Mouse (Mus musculus): Measurements from ENCODE around the gene Cxcl2. TPM values are rescaled to one million over a fixed set of nuclear protein-coding genes. Genes with fewer than 3 reads are reported as not detected.

Cxcl2 gene
- polyA plus RNA-seq, 1 experiment from 2014 or later = not detected

DNA sequence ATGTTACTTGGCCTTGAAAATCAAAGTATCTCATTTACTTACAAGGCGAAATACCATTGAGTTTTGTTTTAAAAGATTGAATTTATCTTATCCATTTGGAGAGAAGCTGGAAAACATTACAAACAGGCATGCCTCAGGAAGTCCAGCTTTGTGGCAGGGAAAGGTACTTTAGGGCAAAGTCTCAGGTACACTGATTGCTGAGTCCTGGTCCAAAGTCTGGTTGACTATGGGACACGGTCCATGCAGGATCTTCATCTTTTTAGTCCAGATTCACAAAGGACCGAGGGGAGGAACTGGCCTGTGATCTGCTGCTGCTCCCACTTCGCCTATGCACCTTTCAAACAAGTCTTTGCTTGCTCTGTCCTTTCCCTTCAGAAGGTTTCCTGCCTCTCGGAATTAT lies 4.4 kb upstream of the Cxcl2 start:
- 87% methylated on average over 5 of the region's 5 CpGs for WGBS
- no peak for ATAC-seq (ENCODE audit: low FRiP score, low read depth)
- H3K27ac ChIP-seq (replicated peaks) = no peak overlapping the region
- H3K9ac ChIP-seq = no peak overlapping the region
- no peaks in the 10 kb centered on the region for H3K9me3 ChIP-seq
- H3K27me3 ChIP-seq = no peaks in the 10 kb centered on the region
- no peaks in the 10 kb centered on the region for H3K36me3 ChIP-seq
- peaks cover 14% of the 10 kb centered on the region for H3K4me1 ChIP-seq (replicated peaks)
- no peak overlapping the region for H3K4me2 ChIP-seq
- H3K4me3 ChIP-seq = no peak overlapping the region

DNA sequence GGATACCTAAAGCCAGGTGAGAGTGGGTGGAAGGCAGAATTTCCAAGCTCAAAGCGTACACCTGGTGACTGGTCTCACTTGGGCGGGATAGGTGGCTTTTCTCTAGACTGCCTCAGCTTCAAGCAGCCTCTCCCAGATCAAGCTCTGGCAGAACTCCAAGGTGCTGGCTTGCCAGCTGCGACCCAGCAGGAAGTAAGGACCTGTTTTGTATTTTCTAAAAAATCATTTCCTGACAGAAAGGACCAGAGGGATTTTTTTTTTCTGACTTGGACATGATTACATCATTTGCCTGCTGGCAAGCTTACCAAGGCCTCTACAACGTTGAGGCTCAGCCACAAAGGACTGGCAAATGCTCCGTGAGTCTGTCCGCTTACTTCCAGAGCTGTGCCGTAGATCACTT lies 3.5 kb upstream of the Cxcl2 start:
- no peaks in the 10 kb centered on the region for H3K9me3 ChIP-seq
- H3K9ac ChIP-seq = no peak overlapping the region
- no peak overlapping the region for H3K4me2 ChIP-seq
- peaks cover 14% of the 10 kb centered on the region for H3K4me1 ChIP-seq (replicated peaks)
- 0 out of 2 replicates have a peak, but pooled peaks cover 3% of the 10 kb centered on the region for H3K27me3 ChIP-seq
- ATAC-seq (ENCODE audit: low FRiP score, low read depth) = no peak
- WGBS = 53% methylated on average over 7 of the region's 7 CpGs
- H3K27ac ChIP-seq (replicated peaks) = no peak overlapping the region
- no peak overlapping the region for H3K4me3 ChIP-seq
- no peaks in the 10 kb centered on the region for H3K36me3 ChIP-seq

DNA sequence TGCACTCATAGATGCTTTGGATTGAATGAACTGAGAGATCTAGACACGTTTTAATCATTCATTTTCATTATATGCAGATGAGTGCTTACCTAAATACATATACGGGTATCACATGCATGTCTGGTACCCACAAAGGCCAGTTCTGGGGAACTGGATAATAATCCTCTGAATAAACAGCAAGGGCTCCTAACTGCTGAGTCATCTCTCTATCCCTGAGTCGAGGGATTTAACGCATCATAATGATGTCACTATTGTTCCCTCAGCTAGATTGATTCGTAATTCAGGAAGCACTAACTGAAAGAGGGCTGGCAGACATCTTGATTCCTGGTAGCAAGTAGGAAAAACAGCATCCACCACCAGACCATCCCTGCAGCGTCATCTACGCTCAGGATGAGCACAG lies 3.0 kb upstream of the Cxcl2 start:
- 0 out of 2 replicates have a peak, but pooled peaks cover 3% of the 10 kb centered on the region for H3K27me3 ChIP-seq
- H3K9me3 ChIP-seq = no peaks in the 10 kb centered on the region
- H3K27ac ChIP-seq (replicated peaks) = no peak overlapping the region
- no peak overlapping the region for H3K9ac ChIP-seq
- H3K4me1 ChIP-seq (replicated peaks) = peaks cover 14% of the 10 kb centered on the region
- H3K4me3 ChIP-seq = no peak overlapping the region
- H3K36me3 ChIP-seq = no peaks in the 10 kb centered on the region
- H3K4me2 ChIP-seq = no peak overlapping the region
- no peak for ATAC-seq (ENCODE audit: low FRiP score, low read depth)
- 63% methylated on average over 7 of the region's 7 CpGs for WGBS

DNA sequence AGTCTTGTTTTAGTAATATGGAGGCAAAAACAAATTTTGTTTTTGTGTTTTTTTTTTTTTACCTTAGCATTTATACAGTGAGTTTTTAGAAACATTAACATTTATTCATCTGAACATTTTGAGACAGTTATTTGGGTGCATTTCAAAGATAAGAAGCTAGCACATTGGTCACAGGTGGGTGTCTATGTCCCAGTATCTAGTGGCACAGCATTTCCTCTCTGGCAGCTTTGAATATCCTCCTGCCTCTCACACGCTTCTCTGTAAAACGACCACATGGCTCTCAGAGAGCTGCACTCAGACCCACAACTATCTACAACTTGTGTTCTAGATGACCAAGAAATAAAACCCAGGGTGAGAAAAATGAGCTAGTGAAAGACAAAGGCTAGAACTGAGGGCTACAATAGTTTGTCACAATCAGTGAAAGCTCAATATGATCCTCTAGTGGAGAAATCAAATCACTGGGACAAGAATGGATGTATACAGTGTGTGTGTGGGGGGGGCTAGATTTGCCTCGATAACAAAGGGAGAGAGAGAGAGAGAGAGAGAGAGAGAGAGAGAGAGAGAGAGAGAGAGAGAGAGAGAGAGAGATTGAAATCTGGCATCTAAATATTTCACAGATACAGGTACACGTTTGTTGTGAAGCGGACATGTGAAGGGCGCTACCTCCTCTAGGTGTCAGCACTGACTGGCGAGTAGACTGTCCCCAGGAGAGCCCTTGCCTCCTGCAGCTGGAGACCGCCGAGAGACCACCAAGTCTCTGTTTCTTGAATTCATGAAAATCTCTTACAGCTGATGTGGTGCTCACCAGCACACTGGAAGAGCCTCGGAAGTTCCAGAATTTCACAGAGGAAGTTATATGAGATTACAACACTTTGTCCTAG lies 1.1 kb upstream of the Cxcl2 start:
- Histone ChIP-seq H3K4me1 (replicated peaks) (peaks cover 14% of the 10 kb centered on the region), H3K9ac (no peak overlapping the region), H3K27ac (replicated peaks) (no peak overlapping the region), H3K27me3 (0 out of 2 replicates have a peak, but pooled peaks cover 3% of the 10 kb centered on the region), H3K9me3 (no peaks in the 10 kb centered on the region), H3K4me3 (peak overlapping the region; percentile 37), H3K36me3 (no peaks in the 10 kb centered on the region), H3K4me2 (peak overlapping the region; percentile 86)
- 15% methylated on average over 10 of the region's 10 CpGs for WGBS
- peak; percentile 64 for ATAC-seq (ENCODE audit: low FRiP score, low read depth)

DNA sequence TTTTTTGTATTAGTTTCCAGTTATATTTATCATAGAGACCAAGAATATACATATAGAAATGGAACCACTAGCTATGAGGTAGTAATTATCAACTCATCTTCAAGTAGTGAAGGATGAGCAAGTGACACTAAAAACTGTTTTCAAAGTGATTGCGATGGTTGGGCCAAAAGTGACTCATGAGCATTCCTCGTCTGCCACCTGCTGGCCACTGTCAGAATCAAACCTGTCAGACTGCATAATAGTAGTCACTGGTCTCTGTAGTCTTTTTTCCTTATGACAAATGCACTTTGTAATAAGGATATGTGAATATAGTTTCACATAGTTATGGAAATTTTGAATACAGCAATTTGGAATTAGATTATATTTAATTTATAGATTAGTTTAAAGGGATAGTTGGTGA lies 5.3 kb downstream of the Cxcl2 start:
- Histone ChIP-seq H3K4me1 (replicated peaks) (no peaks in the 10 kb centered on the region), H3K27me3 (0 out of 2 replicates have a peak, but pooled peaks cover 3% of the 10 kb centered on the region), H3K4me3 (no peak overlapping the region), H3K4me2 (no peak overlapping the region), H3K36me3 (no peaks in the 10 kb centered on the region), H3K27ac (replicated peaks) (no peak overlapping the region), H3K9ac (no peak overlapping the region), H3K9me3 (no peaks in the 10 kb centered on the region)
- no peak for ATAC-seq (ENCODE audit: low FRiP score, low read depth)
- 2% methylated on average over 2 of the region's 2 CpGs for WGBS

DNA sequence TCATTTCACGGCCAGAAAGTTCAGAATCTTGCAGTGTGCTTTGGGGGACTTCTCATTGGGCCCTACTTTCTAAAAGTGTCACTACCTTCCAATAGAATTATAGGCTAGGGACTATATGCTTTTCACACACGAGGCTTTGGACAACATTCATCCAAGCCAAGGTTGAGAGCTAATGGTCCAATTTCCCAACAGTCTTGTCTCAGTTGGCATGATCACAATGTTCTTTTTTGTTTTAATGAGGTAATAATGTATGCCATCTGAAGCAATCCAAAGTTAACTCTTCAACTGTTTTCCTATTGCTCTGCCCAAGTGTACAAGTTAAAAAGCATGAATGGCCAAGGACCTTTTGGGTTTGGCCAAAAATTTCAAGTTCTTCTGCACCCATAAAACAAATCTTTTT lies 15.8 kb downstream of the Cxcl2 start:
- Histone ChIP-seq H3K4me2 (no peak overlapping the region), H3K27ac (replicated peaks) (no peak overlapping the region), H3K36me3 (no peaks in the 10 kb centered on the region), H3K4me3 (no peak overlapping the region), H3K9me3 (no peaks in the 10 kb centered on the region), H3K9ac (no peak overlapping the region), H3K27me3 (no peaks in the 10 kb centered on the region), H3K4me1 (replicated peaks) (no peaks in the 10 kb centered on the region)
- ATAC-seq (ENCODE audit: low FRiP score, low read depth) = no peak
- 85% methylated on average over 2 of the region's 2 CpGs for WGBS

DNA sequence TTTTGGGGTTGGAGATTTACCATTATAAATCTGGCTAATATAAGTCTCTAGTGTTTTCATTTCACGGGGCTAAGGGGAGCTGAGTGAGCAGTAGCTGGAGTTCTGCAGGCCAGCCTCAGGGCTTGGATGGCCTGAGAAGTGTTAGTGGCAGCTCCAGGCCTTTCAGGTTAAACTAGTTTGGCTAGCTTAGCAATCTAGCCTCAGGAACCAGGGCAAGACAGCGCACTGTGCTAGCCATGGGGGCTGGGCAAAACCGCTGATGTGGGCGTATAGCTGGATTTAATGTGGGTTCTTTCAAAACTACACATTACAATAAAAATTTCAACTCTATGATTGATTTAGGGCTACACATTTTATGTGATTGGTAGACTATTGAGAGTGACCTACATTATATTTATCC lies 19.3 kb downstream of the Cxcl2 start:
- Histone ChIP-seq H3K36me3 (no peaks in the 10 kb centered on the region), H3K27me3 (no peaks in the 10 kb centered on the region), H3K4me3 (no peak overlapping the region), H3K4me1 (replicated peaks) (no peaks in the 10 kb centered on the region), H3K9me3 (no peaks in the 10 kb centered on the region), H3K4me2 (no peak overlapping the region), H3K9ac (no peak overlapping the region), H3K27ac (replicated peaks) (no peak overlapping the region)
- 93% methylated on average over 4 of the region's 4 CpGs for WGBS
- no peak for ATAC-seq (ENCODE audit: low FRiP score, low read depth)

DNA sequence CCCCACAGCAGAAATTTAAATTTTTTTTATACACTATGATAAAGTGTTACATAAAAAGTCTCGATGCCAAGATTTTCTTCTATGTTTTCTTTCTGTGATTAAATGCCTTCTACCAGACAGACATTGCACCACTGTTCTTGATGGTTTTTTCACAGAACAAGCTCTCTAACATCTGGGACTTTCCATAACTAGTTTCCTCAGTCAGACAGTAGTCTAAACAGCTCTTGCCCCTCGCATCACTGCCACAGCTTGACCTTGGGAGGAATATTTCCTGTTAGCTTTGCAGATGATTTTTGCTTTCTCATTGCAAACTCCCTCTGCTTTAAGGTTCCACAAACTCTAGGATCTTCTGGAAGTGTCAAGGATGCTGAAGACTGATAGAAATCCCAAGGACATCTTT lies 26.9 kb downstream of the Cxcl2 start:
- H3K9ac ChIP-seq = peak overlapping the region; percentile 90
- WGBS = 48% methylated on average over 2 of the region's 2 CpGs
- H3K27me3 ChIP-seq = no peaks in the 10 kb centered on the region
- peaks cover 5% of the 10 kb centered on the region; the same call in 1 of the 2 replicates for H3K36me3 ChIP-seq
- H3K4me2 ChIP-seq = peak overlapping the region; percentile 59
- peaks cover 14% of the 10 kb centered on the region for H3K4me1 ChIP-seq (replicated peaks)
- no peak; the same call in 1 of the 2 replicates for ATAC-seq (ENCODE audit: low FRiP score, low read depth)
- H3K9me3 ChIP-seq = no peaks in the 10 kb centered on the region
- H3K4me3 ChIP-seq = peak overlapping the region; percentile 66
- peak overlapping the region; percentile 97 for H3K27ac ChIP-seq (replicated peaks)

DNA sequence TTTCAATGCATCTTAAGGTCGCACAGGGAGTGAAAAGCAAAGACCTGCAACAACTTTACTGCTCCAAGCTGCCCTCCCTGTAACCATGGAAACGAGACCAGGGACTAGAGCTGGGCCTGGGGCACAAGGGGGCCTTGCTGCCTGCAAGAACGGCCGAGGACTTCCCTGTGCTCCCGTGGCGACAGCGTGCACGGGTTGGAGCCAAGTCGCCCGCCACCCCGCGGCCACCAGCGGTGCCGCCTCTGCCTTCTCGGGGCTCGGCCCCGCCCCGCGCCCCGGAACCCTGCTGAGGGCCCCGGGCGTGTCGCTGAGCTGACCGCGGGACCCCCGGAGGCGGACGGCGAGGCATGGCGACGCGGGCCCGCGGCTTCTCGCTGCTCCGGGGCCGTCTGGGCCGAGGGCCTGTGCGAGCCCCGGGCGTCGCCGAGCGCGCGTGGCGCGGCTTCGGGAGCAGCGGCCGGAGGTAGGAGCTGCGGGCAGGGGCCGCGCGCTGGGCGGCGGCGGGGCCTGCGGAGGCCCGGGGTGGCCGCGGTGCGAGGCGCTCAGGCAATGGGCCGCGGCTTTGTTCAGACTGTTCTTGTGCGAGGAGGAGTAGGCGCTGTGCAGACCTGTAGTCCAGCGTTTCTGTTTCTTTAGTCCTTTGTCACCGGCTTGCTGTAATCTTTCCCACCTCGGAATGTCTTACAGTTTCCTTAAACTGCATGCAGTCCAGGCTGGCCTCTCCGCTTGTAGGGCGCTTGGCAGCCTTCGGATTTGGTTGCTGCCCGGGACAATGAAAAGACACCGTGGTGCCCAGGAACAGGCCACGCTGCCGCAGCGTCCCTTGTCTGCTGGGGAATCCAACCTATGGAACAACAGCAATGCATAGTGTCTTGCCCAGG lies 27.5 kb downstream of the Cxcl2 start, which contains the start of gene Mthfd2l:
Mthfd2l (plus strand) TSS at position 147 of the 881 bp plus-strand sequence.
- H3K9me3 ChIP-seq = no peaks in the 10 kb centered on the region
- peaks cover 14% of the 10 kb centered on the region for H3K4me1 ChIP-seq (replicated peaks)
- peak within 1 kb of the TSS; percentile 66 for H3K4me3 ChIP-seq
- peaks cover 5% of the 10 kb centered on the region; the same call in 1 of the 2 replicates for H3K36me3 ChIP-seq
- peak within 1 kb of the TSS; percentile 59 for H3K4me2 ChIP-seq
- H3K9ac ChIP-seq = peak within 1 kb of the TSS; percentile 90
- peak; percentile 97 for ATAC-seq (ENCODE audit: low FRiP score, low read depth)
- no peaks in the 10 kb centered on the region for H3K27me3 ChIP-seq
- WGBS = under 1% methylated on average over 78 of the region's 79 CpGs
- H3K27ac ChIP-seq (replicated peaks) = peak within 1 kb of the TSS; percentile 97

DNA sequence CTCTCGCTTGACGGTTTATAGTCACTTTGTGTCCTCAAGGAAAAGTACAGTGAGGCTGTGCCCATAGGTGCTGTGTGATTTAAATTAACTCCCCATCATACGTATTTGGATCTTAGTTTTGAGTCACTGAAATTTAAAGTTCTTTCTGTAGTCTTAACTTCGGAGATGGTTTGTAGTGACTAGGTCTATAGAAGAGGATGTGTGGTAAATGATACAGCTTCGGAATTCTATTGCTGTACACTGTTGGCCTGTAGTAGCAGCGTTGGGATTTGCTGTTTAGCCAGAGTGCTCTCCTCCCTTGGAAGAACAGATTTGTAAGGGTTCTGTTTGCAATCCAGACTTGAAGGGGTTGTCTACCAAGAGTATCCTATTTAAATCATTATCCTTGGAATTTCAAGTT lies 28.2 kb downstream of the Cxcl2 start:
- ATAC-seq (ENCODE audit: low FRiP score, low read depth) = peak; percentile 32
- peak overlapping the region; percentile 59 for H3K4me2 ChIP-seq
- no peaks in the 10 kb centered on the region for H3K27me3 ChIP-seq
- H3K4me1 ChIP-seq (replicated peaks) = peaks cover 14% of the 10 kb centered on the region
- peak overlapping the region; percentile 90 for H3K9ac ChIP-seq
- peak overlapping the region; percentile 97 for H3K27ac ChIP-seq (replicated peaks)
- H3K4me3 ChIP-seq = peak overlapping the region; percentile 66
- peaks cover 5% of the 10 kb centered on the region; the same call in 1 of the 2 replicates for H3K36me3 ChIP-seq
- WGBS = 5% methylated on average over 6 of the region's 6 CpGs
- H3K9me3 ChIP-seq = no peaks in the 10 kb centered on the region

DNA sequence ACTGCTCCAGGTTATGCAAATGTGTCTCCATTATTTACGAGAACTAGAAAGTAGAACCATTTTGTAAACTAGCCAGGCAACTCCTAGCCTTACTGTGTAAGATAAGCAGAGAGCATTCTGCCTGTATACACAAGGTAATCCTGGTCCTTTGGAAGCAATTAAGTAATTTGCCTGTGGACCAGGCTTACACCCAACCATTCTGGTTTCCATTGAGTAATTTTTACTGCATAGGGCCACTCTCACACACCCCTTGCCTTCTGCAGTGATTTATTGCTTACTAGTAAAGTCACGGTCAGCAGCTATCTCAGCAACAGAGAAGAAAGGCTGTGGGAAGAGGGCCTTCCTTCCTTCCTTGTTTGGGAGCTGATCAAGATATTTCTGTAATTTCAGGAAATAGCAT lies 33.0 kb downstream of the Cxcl2 start:
- no peak overlapping the region for H3K4me3 ChIP-seq
- no peak for ATAC-seq (ENCODE audit: low FRiP score, low read depth)
- peaks cover 5% of the 10 kb centered on the region; the same call in 1 of the 2 replicates for H3K36me3 ChIP-seq
- 75% methylated on average over 2 of the region's 2 CpGs for WGBS
- H3K27me3 ChIP-seq = no peaks in the 10 kb centered on the region
- no peak overlapping the region for H3K4me2 ChIP-seq
- H3K27ac ChIP-seq (replicated peaks) = no peak overlapping the region
- peaks cover 14% of the 10 kb centered on the region for H3K4me1 ChIP-seq (replicated peaks)
- no peak overlapping the region for H3K9ac ChIP-seq
- H3K9me3 ChIP-seq = no peaks in the 10 kb centered on the region

DNA sequence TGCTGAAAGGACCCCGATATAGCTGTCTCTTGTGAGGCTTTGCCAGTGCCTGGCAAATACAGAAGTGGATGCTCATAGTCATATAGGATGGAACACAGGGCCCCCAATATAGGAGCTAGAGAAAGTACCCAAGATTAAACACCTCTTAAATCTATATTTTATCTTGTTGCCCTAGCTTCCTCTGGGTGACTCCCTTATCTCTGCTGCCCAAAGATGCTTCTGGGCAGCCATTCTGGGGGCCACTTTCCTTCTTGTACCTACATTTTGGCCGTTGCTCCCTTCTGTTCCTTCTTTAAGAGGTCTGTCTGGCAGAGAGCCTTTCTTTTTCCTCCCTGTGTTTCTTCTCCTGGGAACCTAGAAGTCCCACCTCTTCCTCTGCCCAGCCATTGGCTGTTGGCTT lies 41.8 kb downstream of the Cxcl2 start:
- Histone ChIP-seq H3K4me1 (replicated peaks) (no peaks in the 10 kb centered on the region), H3K4me3 (no peak overlapping the region), H3K9ac (no peak overlapping the region), H3K27me3 (no peaks in the 10 kb centered on the region), H3K36me3 (0 out of 2 replicates have a peak, but pooled peaks cover 3% of the 10 kb centered on the region), H3K27ac (replicated peaks) (no peak overlapping the region), H3K9me3 (no peaks in the 10 kb centered on the region), H3K4me2 (no peak overlapping the region)
- 92% methylated on average over 2 of the region's 2 CpGs for WGBS
- ATAC-seq (ENCODE audit: low FRiP score, low read depth) = no peak

Data from hindbrain, embryonic 15.5 days (tissue).